Mouse (Mus musculus): ENCODE results near the gene Pakap.

GRCm38 (mm10) chr4:57757997-57758396 is 190.0 kb downstream of the Pakap start:
- TF ChIP-seq GATA1 (IDR thresholded peaks at IDR 0.05; ENCODE audit: borderline replicate concordance, low read length): no peak
- TF ChIP-seq CTCF (IDR thresholded peaks at IDR 0.05; ENCODE audit: low read depth, low read length): no peak
- no peak for TF ChIP-seq POLR2AphosphoS5 (IDR thresholded peaks at IDR 0.05; ENCODE audit: insufficient replicate concordance, low read depth, low read length)
- no peak for TF ChIP-seq TAL1 (conservative IDR thresholded peaks at IDR 0.05; ENCODE audit: low read depth, low read length)
- no peak for TF ChIP-seq GATA2 (IDR thresholded peaks at IDR 0.05; ENCODE audit: borderline replicate concordance, low read depth, low read length)

All from G1E (cell line).